Mouse (Mus musculus): ENCODE data around the gene Osbpl3. TPM values are rescaled to one million over a fixed set of nuclear protein-coding genes. Genes with fewer than 3 reads are reported as not detected.

Gene Osbpl3
- polyA plus RNA-seq, 1 experiment from 2014 or later: 16.7 TPM

DNA sequence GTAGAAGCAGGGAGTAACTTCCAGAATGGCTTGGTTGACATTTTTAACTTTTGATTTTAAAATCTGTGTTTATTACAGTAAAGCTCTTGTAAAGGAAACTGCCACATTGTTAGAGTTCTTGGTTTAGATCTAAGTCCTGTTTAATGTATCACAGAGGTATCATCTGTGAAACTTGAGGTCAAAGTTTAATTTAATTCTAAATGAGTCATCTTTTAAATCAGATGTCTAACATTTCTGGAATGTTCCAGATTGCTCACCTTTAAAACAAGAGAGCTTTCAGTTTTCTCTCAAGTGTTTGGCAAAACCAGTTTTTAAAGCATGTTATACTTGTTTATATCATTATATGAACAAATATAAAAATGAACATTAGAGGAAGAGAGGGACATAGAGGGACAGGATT is 4.2 kb upstream of the Osbpl3 start:
- Histone ChIP-seq H3K27me3 (ENCODE audit: control insufficient read depth, insufficient read depth, low read length) (no peaks in the 10 kb centered on the region), H3K9me3 (ENCODE audit: control insufficient read depth, low read depth, low read length) (no peaks in the 10 kb centered on the region), H3K36me3 (ENCODE audit: control insufficient read depth, insufficient read depth, low read length) (no peaks in the 10 kb centered on the region), H3K4me1 (ENCODE audit: control insufficient read depth, insufficient read depth, low read length) (peaks cover 3% of the 10 kb centered on the region; the same call in 1 of the 2 replicates), H3K27ac (ENCODE audit: low read length) (no peak overlapping the region), H3K4me3 (ENCODE audit: low read depth, low read length) (no peak overlapping the region), H3K4me2 (replicated peaks; ENCODE audit: low read depth, low read length) (no peak overlapping the region), H3K9ac (replicated peaks; ENCODE audit: low read depth, low read length) (no peak overlapping the region)
- ATAC-seq (ENCODE audit: insufficient number of reproducible peaks, insufficient read depth, low FRiP score, low read depth): no peak

DNA sequence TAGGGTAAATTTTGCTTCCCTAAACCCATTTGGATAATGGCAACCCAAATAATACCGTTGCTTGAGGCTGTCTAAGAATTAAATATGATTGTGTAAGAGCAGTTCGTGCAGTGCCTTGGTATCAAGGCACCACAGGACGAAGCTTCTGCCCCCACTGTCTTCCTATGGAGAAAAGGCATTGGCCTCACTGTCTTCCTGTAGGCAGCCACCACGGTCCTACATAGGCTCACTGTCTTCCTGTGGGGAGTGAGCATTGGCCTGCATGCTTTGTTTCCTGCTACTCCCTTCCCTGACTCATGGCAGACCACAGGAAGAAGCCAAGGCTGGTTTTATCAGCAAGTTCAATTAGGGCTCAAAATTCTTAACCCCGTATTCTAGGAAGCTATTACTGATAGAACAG is 3.3 kb upstream of the Osbpl3 start:
- Histone ChIP-seq H3K9me3 (ENCODE audit: control insufficient read depth, low read depth, low read length) (no peaks in the 10 kb centered on the region), H3K9ac (replicated peaks; ENCODE audit: low read depth, low read length) (no peak overlapping the region), H3K4me3 (ENCODE audit: low read depth, low read length) (no peak overlapping the region), H3K27me3 (ENCODE audit: control insufficient read depth, insufficient read depth, low read length) (no peaks in the 10 kb centered on the region), H3K4me2 (replicated peaks; ENCODE audit: low read depth, low read length) (no peak overlapping the region), H3K27ac (ENCODE audit: low read length) (no peak overlapping the region), H3K4me1 (ENCODE audit: control insufficient read depth, insufficient read depth, low read length) (peaks cover 3% of the 10 kb centered on the region; the same call in 1 of the 2 replicates), H3K36me3 (ENCODE audit: control insufficient read depth, insufficient read depth, low read length) (no peaks in the 10 kb centered on the region)
- WGBS: 81% methylated on average over 5 of the region's 5 CpGs
- no peak for ATAC-seq (ENCODE audit: insufficient number of reproducible peaks, insufficient read depth, low FRiP score, low read depth)

DNA sequence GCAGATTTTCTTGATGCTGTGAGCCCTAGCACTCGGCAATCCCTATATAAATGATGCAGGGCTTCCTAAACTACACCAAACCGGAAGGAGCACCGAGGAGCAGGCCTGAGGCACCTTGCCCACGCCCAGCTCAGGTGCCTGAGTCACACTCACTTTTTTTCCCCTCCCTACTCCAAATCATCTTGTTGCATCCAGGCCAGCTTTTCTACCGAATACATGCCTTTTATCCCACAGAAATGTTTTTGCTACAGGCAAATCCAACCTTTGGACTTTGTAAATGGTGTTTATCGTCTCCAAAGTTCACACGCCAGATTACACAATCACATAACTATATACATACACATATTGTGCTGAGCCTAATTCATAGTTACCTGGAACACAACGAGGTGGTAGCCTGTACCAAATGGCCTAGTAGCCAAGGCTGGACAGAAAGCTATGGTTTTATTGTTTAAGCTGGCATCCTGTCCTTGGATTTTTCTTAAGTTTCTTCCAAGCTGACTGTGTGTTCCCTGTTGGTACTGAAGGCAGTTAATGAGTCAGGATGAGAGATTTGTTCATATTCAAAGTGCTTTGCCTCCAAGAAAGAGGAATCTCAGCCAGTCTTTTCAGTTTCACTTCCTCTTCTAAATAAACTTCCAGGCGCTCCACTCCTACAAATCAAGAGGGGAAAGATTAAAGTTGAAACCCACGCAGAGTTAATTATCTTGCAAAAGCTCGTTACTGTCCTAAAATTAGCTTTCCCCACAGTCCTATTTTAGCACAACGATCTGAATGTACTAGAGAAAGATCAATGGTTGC is 1.7 kb upstream of the Osbpl3 start:
- H3K4me1 ChIP-seq (ENCODE audit: control insufficient read depth, insufficient read depth, low read length): peaks cover 3% of the 10 kb centered on the region; the same call in 1 of the 2 replicates
- ATAC-seq (ENCODE audit: insufficient number of reproducible peaks, insufficient read depth, low FRiP score, low read depth): no peak
- no peaks in the 10 kb centered on the region for H3K9me3 ChIP-seq (ENCODE audit: control insufficient read depth, low read depth, low read length)
- no peak overlapping the region for H3K4me2 ChIP-seq (replicated peaks; ENCODE audit: low read depth, low read length)
- no peaks in the 10 kb centered on the region for H3K27me3 ChIP-seq (ENCODE audit: control insufficient read depth, insufficient read depth, low read length)
- no peak overlapping the region for H3K27ac ChIP-seq (ENCODE audit: low read length)
- no peak overlapping the region for H3K9ac ChIP-seq (replicated peaks; ENCODE audit: low read depth, low read length)
- WGBS: 83% methylated on average over 12 of the region's 12 CpGs
- H3K4me3 ChIP-seq (ENCODE audit: low read depth, low read length): no peak overlapping the region
- H3K36me3 ChIP-seq (ENCODE audit: control insufficient read depth, insufficient read depth, low read length): no peaks in the 10 kb centered on the region

DNA sequence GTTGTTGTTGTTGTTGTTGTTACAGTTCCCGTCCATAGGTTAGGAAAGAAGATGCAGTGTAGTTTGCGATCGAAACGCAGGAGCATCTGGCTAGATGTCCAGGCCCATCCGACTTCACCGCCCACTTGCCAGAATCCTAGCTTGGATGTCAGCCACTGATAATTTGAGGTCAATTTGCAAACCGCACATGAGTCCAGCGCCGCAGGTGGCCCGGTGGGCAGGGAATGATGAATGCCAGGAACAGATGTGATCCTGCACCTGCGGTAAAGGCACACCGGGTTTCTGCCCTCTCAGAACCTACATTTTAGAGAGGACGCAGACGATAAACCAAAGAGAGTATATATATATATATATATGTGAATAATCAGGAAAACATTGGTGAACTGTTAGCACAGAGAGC is 705 bp upstream of the Osbpl3 start:
- no peak for ATAC-seq (ENCODE audit: insufficient number of reproducible peaks, insufficient read depth, low FRiP score, low read depth)
- Histone ChIP-seq H3K4me3 (ENCODE audit: low read depth, low read length) (peak overlapping the region; percentile 74; the same call in 1 of the 2 replicates), H3K9me3 (ENCODE audit: control insufficient read depth, low read depth, low read length) (no peaks in the 10 kb centered on the region), H3K4me1 (ENCODE audit: control insufficient read depth, insufficient read depth, low read length) (peaks cover 3% of the 10 kb centered on the region; the same call in 1 of the 2 replicates), H3K27ac (ENCODE audit: low read length) (peak overlapping the region; percentile 21; the same call in 1 of the 2 replicates), H3K36me3 (ENCODE audit: control insufficient read depth, insufficient read depth, low read length) (no peaks in the 10 kb centered on the region), H3K9ac (replicated peaks; ENCODE audit: low read depth, low read length) (no peak overlapping the region), H3K27me3 (ENCODE audit: control insufficient read depth, insufficient read depth, low read length) (no peaks in the 10 kb centered on the region), H3K4me2 (replicated peaks; ENCODE audit: low read depth, low read length) (peak overlapping the region; percentile 70)
- WGBS: 63% methylated on average over 14 of the region's 14 CpGs

DNA sequence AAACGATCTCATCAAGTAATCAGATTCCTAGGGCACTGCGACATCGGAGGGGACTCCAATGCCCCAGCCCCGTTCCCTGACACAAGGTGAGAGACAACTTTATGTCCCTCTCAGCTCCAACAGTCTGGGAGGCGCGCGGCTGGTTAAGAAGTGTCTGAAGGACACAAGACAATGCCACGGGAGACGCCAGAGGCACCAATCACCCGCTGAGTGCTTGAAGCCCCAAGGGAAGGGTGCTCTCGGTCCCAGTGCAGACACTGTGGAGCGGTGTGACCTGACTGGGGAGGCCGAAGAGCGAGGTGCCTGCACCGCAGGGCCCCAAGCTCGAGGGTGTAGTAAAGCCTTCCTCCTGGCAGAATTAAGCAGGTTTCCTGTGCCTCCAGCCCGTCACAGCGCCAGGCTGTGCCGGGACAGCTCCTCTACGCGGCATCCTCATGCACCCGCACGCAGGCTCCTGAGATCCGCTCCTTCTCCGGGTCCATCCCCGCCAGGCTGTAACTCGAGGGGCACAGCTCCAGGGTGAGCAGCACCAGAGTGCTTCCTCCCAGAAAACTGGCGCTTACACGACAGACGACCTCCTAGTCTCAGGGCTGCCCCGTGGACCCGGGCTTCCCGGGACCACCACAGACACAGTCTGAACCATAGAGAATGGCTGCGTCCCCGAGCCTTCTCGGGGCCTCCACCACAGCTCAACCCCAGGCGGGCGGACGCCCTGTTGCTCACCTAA is 736 bp downstream of the Osbpl3 start:
- peak overlapping the region; percentile 69 for H3K9ac ChIP-seq (replicated peaks; ENCODE audit: low read depth, low read length)
- H3K36me3 ChIP-seq (ENCODE audit: control insufficient read depth, insufficient read depth, low read length): no peaks in the 10 kb centered on the region
- ATAC-seq (ENCODE audit: insufficient number of reproducible peaks, insufficient read depth, low FRiP score, low read depth): peak; percentile 44
- peak overlapping the region; percentile 74 for H3K4me3 ChIP-seq (ENCODE audit: low read depth, low read length)
- H3K4me2 ChIP-seq (replicated peaks; ENCODE audit: low read depth, low read length): peak overlapping the region; percentile 70
- H3K27ac ChIP-seq (ENCODE audit: low read length): peak overlapping the region; percentile 76
- H3K4me1 ChIP-seq (ENCODE audit: control insufficient read depth, insufficient read depth, low read length): peaks cover 3% of the 10 kb centered on the region; the same call in 1 of the 2 replicates
- under 1% methylated on average over 39 of the region's 39 CpGs for WGBS
- no peaks in the 10 kb centered on the region for H3K27me3 ChIP-seq (ENCODE audit: control insufficient read depth, insufficient read depth, low read length)
- H3K9me3 ChIP-seq (ENCODE audit: control insufficient read depth, low read depth, low read length): no peaks in the 10 kb centered on the region

DNA sequence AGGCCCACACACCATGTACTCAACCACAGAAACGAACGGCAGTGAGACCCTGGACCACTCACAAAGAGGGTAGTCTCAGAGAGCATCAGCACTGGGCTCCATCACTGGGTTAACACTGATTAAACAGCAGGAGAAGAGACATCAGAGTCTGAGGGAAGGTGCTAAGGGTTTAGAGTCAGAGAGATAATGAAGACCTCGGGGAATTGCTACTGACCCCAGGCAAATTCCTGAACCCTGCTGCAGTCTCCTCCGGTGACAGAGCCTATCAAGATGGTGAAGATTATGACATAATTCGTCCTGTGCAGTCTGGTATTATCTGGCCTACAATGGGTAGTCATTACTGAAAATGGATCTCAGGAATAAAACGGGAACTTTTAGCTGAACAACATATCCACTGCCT is 2.4 kb downstream of the Osbpl3 start:
- 53% methylated on average over 6 of the region's 6 CpGs for WGBS
- Histone ChIP-seq H3K36me3 (ENCODE audit: control insufficient read depth, insufficient read depth, low read length) (no peaks in the 10 kb centered on the region), H3K4me3 (ENCODE audit: low read depth, low read length) (no peak overlapping the region), H3K27ac (ENCODE audit: low read length) (no peak overlapping the region), H3K4me2 (replicated peaks; ENCODE audit: low read depth, low read length) (no peak overlapping the region), H3K9me3 (ENCODE audit: control insufficient read depth, low read depth, low read length) (no peaks in the 10 kb centered on the region), H3K4me1 (ENCODE audit: control insufficient read depth, insufficient read depth, low read length) (peaks cover 3% of the 10 kb centered on the region; the same call in 1 of the 2 replicates), H3K27me3 (ENCODE audit: control insufficient read depth, insufficient read depth, low read length) (no peaks in the 10 kb centered on the region), H3K9ac (replicated peaks; ENCODE audit: low read depth, low read length) (no peak overlapping the region)
- no peak for ATAC-seq (ENCODE audit: insufficient number of reproducible peaks, insufficient read depth, low FRiP score, low read depth)

DNA sequence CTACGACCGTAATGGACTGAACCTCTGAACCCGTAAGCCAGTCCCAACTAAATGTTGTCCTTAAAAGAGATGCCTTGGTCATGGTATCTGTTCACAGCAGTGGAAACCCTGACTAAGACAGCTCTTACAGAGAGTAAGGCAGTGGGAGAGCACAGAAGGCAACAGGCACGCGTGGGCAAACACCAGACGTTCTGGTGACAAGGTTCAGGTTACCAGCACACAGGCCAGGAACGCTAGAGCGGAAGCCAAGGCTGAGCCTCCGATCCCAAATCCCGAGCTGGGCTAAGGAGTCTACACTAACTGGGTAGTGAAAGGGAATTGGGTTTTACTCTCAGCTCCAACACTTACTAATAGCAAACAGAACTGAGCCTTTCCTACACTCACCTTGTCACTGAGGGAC is 3.8 kb downstream of the Osbpl3 start:
- H3K4me1 ChIP-seq (ENCODE audit: control insufficient read depth, insufficient read depth, low read length): peaks cover 3% of the 10 kb centered on the region; the same call in 1 of the 2 replicates
- no peak overlapping the region for H3K9ac ChIP-seq (replicated peaks; ENCODE audit: low read depth, low read length)
- H3K4me3 ChIP-seq (ENCODE audit: low read depth, low read length): no peak overlapping the region
- no peaks in the 10 kb centered on the region for H3K27me3 ChIP-seq (ENCODE audit: control insufficient read depth, insufficient read depth, low read length)
- H3K4me2 ChIP-seq (replicated peaks; ENCODE audit: low read depth, low read length): no peak overlapping the region
- no peaks in the 10 kb centered on the region for H3K9me3 ChIP-seq (ENCODE audit: control insufficient read depth, low read depth, low read length)
- no peak overlapping the region for H3K27ac ChIP-seq (ENCODE audit: low read length)
- no peak for ATAC-seq (ENCODE audit: insufficient number of reproducible peaks, insufficient read depth, low FRiP score, low read depth)
- H3K36me3 ChIP-seq (ENCODE audit: control insufficient read depth, insufficient read depth, low read length): no peaks in the 10 kb centered on the region
- 91% methylated on average over 10 of the region's 10 CpGs for WGBS

DNA sequence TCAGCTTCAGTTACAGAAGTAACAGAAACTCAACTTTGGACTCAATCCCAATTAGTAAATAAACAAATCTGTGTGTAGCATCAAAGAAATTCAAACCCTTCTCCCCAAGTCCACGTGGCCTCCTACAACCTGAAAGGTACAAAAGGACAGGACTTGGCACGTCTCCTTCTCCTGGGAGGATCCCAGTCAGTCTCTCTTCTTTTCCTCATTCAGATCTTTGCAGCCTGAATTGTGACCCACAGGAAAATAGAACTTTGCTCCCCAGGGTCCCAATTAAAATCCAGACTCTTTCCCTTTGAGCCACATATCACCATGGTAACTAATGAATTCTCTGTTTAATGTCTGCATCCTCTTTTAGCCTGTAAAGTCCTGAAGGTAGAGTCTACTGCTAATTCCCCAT is 10.4 kb downstream of the Osbpl3 start:
- H3K27me3 ChIP-seq (ENCODE audit: control insufficient read depth, insufficient read depth, low read length): no peaks in the 10 kb centered on the region
- H3K9me3 ChIP-seq (ENCODE audit: control insufficient read depth, low read depth, low read length): no peaks in the 10 kb centered on the region
- H3K27ac ChIP-seq (ENCODE audit: low read length): no peak overlapping the region
- no peaks in the 10 kb centered on the region for H3K36me3 ChIP-seq (ENCODE audit: control insufficient read depth, insufficient read depth, low read length)
- no peak overlapping the region for H3K9ac ChIP-seq (replicated peaks; ENCODE audit: low read depth, low read length)
- 74% methylated on average over 2 of the region's 2 CpGs for WGBS
- no peak overlapping the region for H3K4me2 ChIP-seq (replicated peaks; ENCODE audit: low read depth, low read length)
- no peak for ATAC-seq (ENCODE audit: insufficient number of reproducible peaks, insufficient read depth, low FRiP score, low read depth)
- H3K4me3 ChIP-seq (ENCODE audit: low read depth, low read length): no peak overlapping the region
- no peaks in the 10 kb centered on the region for H3K4me1 ChIP-seq (ENCODE audit: control insufficient read depth, insufficient read depth, low read length)

Data from stomach, embryonic 14.5 days (tissue).